22 mouse cellular contexts compared by ENCODE assay signal in genomic region chr9:123982720-123983119, GRCm38 (mm10). TPM values are rescaled to one million over a fixed set of nuclear protein-coding genes. Genes with fewer than 3 reads are reported as not detected.
"Had no signal": no experiment of that assay in that cellular context is flagged by ENCODE, and none has a peak within 500 bp of the region (broad histone marks: within the 10 kb centered on the region; RNA-seq: fewer than 3 reads in every experiment).

No protein-coding gene starts in this region.

- H3K4me2 ChIP-seq: neural tube, embryonic 12.5 days; neural tube, embryonic 13.5 days; neural tube, embryonic 15.5 days; stomach, embryonic 15.5 days had no signal

- H3K9me3 ChIP-seq: neural tube, embryonic 12.5 days; neural tube, embryonic 13.5 days; neural tube, embryonic 15.5 days; stomach, embryonic 15.5 days had no signal

- DNase-seq: retina, postnatal 1 day; right cerebral cortex, adult 18-20 months; right cerebral cortex, postnatal 14 days; right cerebral cortex, postnatal 25 days; right cerebral cortex, postnatal 4 days; spleen, adult 18-20 months; thymus, adult 18-20 months; thymus, adult 2 months; thymus, postnatal 14 days; thymus, postnatal 25 days; thymus, postnatal 4 days had no signal

- H3K27ac ChIP-seq: neural tube, embryonic 12.5 days; neural tube, embryonic 13.5 days; neural tube, embryonic 15.5 days; stomach, embryonic 15.5 days; stomach, postnatal 0 days had no signal

- H3K27me3 ChIP-seq: neural tube, embryonic 12.5 days; neural tube, embryonic 13.5 days; neural tube, embryonic 15.5 days; stomach, embryonic 15.5 days had no signal

- H3K4me3 ChIP-seq: neural tube, embryonic 12.5 days; neural tube, embryonic 13.5 days; neural tube, embryonic 15.5 days; stomach, embryonic 15.5 days had no signal

- H3K9ac ChIP-seq: neural tube, embryonic 12.5 days; neural tube, embryonic 13.5 days; neural tube, embryonic 15.5 days; stomach, embryonic 15.5 days had no signal

- H3K36me3 ChIP-seq: neural tube, embryonic 12.5 days; neural tube, embryonic 13.5 days; neural tube, embryonic 15.5 days; stomach, embryonic 15.5 days had no signal

- H3K4me1 ChIP-seq: neural tube, embryonic 12.5 days; neural tube, embryonic 13.5 days; neural tube, embryonic 15.5 days; stomach, embryonic 15.5 days had no signal

RNA-seq across cellular contexts. Expression of gene Ccr1l1, which starts 4.5 kb away (rescaled TPM):
- polyA plus RNA-seq: neural tube, embryonic 12.5 days; neural tube, embryonic 13.5 days; neural tube, embryonic 14.5 days; neural tube, embryonic 15.5 days; small intestine, adult 2 months; stomach, embryonic 14.5 days; stomach, embryonic 15.5 days; stomach, embryonic 16.5 days; stomach, postnatal 0 days; testis, adult 2 months; thymus, adult 2 months; thymus, postnatal 0 days had no signal

RNA-seq across cellular contexts. Expression of gene Ccr3, which starts 39.1 kb away (rescaled TPM):
- polyA plus RNA-seq: neural tube, embryonic 12.5 days; neural tube, embryonic 13.5 days; neural tube, embryonic 14.5 days; neural tube, embryonic 15.5 days had no signal
